In the genomic region with DNA sequence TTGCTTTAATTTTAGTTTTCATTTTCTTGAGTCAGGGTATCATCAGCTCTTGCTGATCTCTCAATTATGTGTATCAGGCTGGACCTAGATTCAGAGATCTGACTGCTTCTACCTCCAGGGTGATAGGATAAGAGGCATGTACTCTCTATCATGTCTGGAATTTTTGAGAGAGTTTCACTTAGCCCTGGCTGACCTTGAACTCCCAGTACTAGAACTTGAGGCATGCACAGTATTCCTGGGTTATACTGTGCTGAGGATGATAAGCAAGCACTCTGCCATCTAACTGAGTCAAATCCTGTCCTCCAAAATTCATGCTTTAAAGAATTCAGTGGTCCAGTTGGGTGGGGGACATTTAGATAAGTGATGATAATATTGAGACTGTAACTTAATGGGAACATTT, we compare ENCODE assay signal across 2 mouse cellular contexts.
TF ChIP-seq lines count a peak whose summit lies in the region.

No protein-coding gene starts in this region.

TF ChIP-seq in CH12.LX, 34 proteins besides CTCF, POLR2A, EP300 and RAD21:
- TF ChIP-seq ZC3H11A (IDR thresholded peaks at IDR 0.05; ENCODE audit: low read depth, low read length) (no peak), HCFC1 (IDR thresholded peaks at IDR 0.05; ENCODE audit: low read depth, low read length) (no peak), JUN (IDR thresholded peaks at IDR 0.05; ENCODE audit: insufficient read depth, low read depth, low read length) (no peak), E2F4 (IDR thresholded peaks at IDR 0.05; ENCODE audit: insufficient replicate concordance, low read depth, low read length) (no peak), MAZ (IDR thresholded peaks at IDR 0.05; ENCODE audit: low read depth, low read length) (no peak), KAT2A (IDR thresholded peaks at IDR 0.05; ENCODE audit: insufficient replicate concordance, low read length) (no peak), TBP (conservative IDR thresholded peaks at IDR 0.05; ENCODE audit: low read depth, low read length) (no peak), MXI1 (IDR thresholded peaks at IDR 0.05; ENCODE audit: low read depth, low read length) (no peak), PAX5 (IDR thresholded peaks at IDR 0.05; ENCODE audit: low read length) (no peak), POLR2AphosphoS2 (IDR thresholded peaks at IDR 0.05; ENCODE audit: low read depth, low read length) (no peak), ZNF384 (IDR thresholded peaks at IDR 0.05; ENCODE audit: low read depth, low read length) (no peak), RCOR1 (conservative IDR thresholded peaks at IDR 0.05; ENCODE audit: low read depth, low read length) (no peak), MAX (IDR thresholded peaks at IDR 0.05; ENCODE audit: low read length) (no peak), MAFK (IDR thresholded peaks at IDR 0.05; ENCODE audit: insufficient replicate concordance, low read length) (no peak), ETS1 (conservative IDR thresholded peaks at IDR 0.05; ENCODE audit: low read depth, low read length) (no peak), ZKSCAN1 (IDR thresholded peaks at IDR 0.05; ENCODE audit: borderline replicate concordance, low read depth, low read length) (no peak), ELF1 (IDR thresholded peaks at IDR 0.05; ENCODE audit: low read depth, low read length) (no peak), SIN3A (IDR thresholded peaks at IDR 0.05; ENCODE audit: low read length) (no peak), ZMIZ1 (IDR thresholded peaks at IDR 0.05; ENCODE audit: low read depth, low read length) (no peak), NELFE (IDR thresholded peaks at IDR 0.05; ENCODE audit: low read depth, low read length) (no peak)

TF ChIP-seq in ES-E14, 5 proteins besides CTCF, POLR2A, EP300 and RAD21:
- TF ChIP-seq MAFK (IDR thresholded peaks at IDR 0.05; ENCODE audit: insufficient read depth, low read depth, low read length) (no peak), HCFC1 (IDR thresholded peaks at IDR 0.05; ENCODE audit: borderline replicate concordance, insufficient read depth, low read length) (no peak), ZC3H11A (IDR thresholded peaks at IDR 0.05; ENCODE audit: borderline replicate concordance, low read depth, low read length) (no peak), CHD2 (IDR thresholded peaks at IDR 0.05; ENCODE audit: low read depth, low read length) (no peak), ZNF384 (IDR thresholded peaks at IDR 0.05; ENCODE audit: low read depth, low read length) (no peak)
